Mouse (Mus musculus) cerebellum, adult 9-11 months (tissue): ENCODE data around the gene Fcnb.

Source experiments
- DNase-seq: peaks from one replicate; pipeline ENCODE4 v3.0.0; 2022

Gene Fcnb

DNA sequence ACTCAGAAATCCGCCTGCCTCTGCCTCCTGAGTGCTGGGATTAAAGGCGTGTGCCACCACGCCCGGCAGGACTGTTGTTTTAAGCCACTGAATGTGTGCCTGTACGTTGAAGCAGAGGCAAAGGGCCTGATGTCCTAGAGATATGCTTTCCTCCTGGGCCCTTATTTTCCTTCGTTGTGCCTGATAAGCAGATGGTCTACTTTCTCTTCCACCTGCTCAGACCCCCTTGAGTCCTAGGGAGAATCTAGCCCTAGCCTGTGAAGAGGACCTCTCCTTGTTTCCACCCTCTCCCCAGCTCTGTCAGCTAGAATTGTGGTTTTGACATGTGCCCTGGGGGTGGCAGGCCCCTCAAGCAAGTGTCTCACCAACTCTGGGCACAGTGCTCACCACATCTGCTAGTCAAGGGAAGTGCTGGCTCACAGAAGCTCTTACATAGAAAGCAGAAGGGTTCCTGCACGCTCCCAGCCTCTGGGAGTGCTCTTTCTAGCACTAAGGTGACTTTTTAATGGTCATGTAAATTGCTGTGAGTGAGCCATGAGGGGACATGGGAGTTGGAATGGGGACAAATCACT is 9.0 kb downstream of the Fcnb start:
- no peak for DNase-seq

- DNase-seq, result peak; percentile 27
These were observed 16.2 kb downstream of the Fcnb start for GRCm38 (mm10) chr2:28068537-28068878.

DNA sequence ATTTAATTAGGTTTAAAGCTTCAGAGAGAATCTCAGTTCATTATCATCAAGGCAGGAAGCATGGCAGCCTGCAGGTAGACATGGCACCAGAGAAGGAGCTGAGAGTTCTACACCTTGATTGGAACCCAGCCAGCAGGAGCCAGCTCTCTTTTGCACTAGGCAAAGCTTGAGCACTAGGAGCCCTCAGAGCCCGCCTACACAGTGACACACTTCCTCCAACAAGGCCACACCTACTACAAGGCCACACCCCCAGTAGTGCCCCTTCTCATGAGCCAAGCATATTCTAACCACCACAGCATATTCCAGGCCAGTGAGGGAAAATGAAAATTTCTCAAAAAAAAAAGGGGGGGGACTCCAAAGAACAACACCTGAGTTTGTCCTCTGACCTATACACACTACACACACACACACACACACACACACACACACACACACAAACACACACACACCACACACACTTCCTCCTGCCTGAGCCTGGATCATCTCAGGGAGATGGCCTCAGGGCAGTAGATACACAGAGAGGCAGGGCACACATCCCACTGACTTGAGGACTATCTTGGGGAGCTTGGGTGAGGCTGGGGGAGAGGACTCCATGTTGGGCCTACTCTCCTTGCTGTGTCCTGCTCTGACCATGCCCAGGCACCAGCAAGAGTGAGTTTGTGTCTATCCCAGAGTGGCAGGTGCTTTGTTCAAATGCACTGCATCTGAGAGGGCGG is 16.7 kb downstream of the Fcnb start:
- peak; percentile 38 for DNase-seq

- peak; percentile 56 for DNase-seq
These were observed 17.5 kb downstream of the Fcnb start for GRCm38 (mm10) chr2:28067175-28067574.

DNA sequence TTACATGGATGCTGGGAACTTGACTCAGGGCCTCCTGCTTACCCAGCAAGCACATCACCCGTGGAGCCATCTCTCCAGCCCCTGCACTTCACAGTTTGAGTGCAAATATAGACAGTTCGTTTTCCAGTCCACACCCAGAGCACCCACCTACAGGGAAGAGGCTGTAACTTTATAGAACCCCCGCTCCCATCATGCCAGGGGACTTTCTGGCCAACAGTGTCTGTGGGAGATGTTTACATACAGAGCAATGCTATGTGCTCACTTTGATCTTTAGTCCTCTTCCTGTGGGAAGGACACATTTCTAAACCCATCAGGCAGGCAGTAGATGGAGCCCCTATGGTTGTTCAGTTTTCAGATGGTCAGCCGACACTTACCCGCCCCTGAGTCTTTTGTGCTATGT is 18.0 kb downstream of the Fcnb start:
- DNase-seq, result no peak

DNA sequence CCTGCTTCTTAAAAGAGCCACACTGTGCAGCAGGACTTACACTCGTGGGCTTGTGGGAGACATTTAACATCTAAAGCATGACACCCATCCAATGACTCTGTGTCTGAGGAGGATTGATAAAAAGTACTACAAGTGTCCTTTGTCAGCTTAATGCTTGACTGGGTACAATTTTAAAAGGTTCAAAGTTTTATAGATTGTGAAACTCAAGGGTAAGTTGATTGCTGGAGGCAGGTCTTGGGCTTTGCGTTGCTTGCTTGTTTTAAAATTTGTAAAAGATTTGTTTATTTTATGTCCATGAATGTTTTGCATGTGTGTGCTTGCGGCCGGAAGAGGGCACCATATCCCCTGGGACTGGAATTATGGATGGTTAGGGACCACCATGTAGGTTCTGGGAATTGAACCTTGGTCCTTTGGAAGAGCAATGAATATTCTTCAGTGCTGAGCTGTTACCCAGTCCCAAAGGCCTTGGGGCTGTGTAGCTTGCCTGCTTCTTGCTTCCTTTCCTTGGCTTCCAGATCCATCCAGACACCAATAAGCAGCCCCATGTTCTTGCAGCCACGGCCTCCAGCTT is 19.5 kb downstream of the Fcnb start:
- DNase-seq, result no peak

DNA sequence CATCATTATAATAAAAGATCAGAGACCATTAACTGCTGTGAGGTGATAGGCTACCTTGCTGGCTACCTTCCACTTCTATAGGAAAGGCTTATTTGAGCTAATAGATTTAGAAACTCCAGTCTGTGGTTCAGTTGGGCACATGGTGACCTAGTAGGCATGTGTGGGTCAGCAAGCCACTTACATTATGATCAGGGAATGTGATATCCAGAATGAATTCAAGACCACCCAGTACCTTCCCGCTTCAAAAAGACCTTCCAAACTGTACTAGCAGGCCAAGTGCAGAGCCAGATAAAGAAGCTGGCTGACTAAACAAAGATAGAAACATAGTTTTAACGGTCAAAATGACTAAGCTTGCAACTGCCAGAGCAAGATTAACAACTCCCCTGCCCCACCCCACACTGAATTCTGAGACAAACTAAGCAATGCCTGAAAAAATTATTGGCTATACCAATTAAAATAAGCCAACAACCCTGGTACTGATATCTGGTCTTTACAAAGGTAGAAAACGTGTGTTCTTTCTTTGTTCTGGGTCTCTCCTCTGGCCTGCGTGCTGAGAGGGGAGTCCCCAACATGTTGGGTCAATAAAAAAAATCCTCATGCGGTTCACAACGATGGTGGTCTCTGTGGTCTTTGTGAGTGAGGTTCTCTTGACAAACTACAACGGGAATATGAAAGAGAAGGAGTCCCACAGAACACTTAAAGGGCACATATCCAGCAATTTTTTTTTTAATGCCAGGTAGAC is 20.2 kb downstream of the Fcnb start:
- DNase-seq, result no peak

DNA sequence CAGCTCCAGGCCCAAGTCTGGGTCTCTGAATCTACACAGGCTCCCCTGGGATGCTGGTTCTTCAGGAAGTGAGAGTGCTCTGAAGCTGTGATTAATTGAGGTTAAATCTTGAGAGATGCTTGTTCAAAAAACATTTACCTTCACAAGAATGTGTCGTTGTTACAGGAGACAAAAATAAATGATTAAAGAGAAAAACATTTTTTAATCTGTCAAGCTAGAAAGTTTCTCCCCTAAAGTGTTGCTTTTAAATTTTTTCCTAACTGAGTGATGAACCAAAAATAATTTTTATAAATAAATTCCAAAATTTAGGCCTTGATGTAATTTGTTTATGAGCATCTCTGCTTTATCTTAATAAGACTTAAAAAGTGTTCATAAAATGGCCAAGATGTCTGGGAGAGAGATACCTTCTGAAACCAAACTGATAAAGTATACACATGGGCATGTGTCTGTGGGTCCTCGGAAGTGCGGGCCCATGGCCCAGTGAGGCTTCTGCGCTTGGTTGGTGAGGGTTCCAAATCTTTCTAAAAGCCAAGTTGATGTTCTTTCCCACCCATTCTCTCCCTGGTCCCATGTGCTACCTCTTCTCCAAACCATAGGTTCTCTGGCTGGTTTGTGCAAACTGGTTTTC is 20.9 kb downstream of the Fcnb start:
- no peak for DNase-seq

DNA sequence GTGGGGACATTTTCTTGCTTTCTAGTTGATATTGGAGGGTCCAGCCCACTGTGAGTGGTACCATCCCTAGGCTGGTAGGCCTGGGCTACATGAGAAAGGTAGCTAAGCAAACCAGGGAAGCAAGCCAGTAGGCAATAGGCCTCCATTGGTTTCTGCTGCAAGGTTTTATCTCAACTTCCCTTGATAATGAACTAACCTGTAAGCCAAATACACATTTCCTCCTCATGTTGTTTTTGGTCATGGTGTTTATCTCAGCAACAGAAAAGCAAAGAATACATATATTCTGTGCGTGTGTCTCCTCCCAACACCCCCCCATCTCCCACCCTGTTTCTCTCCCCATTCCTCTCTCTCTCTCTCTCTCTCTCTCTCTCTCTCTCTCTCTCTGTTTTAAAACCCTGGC is 24.8 kb downstream of the Fcnb start:
- DNase-seq, result no peak

- DNase-seq, result no peak
These were observed 37.6 kb downstream of the Fcnb start for GRCm38 (mm10) chr2:28047092-28047491.

- no peak for DNase-seq
These were observed 38.4 kb downstream of the Fcnb start for GRCm38 (mm10) chr2:28046311-28046710.

GRCm38 (mm10) chr2:28044920-28045598 is 39.6 kb downstream of the Fcnb start:
- DNase-seq, result no peak

DNA sequence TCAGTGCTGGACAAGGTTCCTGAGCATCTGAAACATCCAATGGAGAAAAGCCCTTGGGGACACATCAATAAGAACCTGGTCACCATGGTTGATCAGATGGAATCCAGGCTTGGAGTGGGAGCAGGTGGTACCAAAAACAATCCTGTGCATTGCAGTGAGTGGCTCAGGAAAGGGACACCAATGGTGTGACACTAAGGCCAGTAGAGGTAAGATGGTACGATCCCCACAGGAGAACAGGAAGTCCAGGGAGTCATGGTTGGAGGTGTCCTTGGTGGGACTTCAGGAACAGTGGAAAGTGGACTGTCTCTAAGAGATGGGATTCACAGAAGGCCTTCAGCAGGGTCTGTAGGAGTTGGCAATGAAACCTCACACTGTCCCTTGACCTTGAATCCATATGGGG is 44.2 kb downstream of the Fcnb start:
- no peak for DNase-seq

DNA sequence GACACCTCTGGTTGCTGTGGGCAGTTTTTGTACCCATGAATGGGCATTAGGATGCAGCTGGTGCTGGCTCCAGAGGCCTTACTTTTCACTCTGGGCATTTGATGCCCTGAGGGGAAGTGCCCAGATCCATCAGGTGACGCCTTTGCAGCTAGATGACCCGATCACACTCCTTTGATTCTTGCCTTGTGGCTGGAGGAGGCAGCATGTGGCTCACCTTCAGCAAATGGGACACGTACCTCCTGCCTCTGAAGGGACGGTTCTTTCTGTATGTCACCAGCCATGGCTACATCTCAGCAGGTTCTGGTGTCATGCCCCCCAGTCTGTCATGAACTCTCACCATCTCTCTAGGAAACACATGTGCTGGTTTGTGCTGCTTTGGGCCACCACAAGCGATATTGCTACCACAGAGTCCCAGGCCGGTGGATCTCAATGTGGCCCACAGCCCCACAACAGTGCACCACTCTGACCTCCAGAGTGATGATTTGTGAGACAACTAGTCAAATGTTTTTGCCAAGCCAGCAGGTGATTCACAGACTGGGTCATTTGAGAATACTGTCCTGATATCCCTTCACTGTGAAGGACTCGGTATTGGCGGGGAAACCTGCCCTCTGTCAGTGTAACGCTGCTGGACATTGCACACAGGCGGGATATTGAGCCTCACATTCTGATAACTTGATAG is 44.9 kb downstream of the Fcnb start:
- no peak for DNase-seq

DNA sequence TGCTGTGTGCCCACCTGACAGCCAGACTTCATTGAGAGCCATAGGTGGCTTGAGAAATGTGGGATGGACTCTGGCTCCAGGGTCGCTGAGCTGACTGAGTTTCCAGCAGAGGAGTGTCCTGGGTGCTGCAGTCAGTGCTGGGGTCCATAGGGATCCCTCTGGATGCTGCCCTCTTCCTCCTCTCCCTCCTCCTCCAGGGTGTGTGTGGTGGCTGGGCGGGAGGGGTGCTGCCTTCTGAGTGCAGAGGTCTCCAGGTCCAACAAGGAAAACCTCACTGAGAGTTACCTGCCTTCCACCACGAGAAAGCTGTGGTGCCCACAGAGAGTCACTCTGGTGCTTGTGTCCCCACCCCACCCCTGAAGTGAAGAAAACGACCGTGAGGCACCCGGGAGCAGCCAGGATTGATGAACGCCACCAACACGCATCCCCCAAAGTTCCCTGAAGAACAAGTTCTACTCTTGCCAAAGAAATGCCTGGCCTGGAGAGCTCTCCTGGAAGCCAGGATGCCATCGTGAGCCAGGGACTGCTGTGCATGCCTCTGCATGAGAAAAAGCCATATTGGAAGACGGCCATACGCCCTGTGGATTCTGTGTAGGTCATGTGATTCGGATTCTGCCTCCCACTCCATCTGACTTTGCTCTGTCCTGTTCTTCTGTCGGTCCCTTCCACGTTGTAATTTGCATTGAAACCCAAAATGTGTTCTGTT is 46.1 kb downstream of the Fcnb start:
- DNase-seq, result peak; percentile 69

GRCm38 (mm10) chr2:28037505-28038390 is 46.9 kb downstream of the Fcnb start:
- DNase-seq, result peak; percentile 45

DNA sequence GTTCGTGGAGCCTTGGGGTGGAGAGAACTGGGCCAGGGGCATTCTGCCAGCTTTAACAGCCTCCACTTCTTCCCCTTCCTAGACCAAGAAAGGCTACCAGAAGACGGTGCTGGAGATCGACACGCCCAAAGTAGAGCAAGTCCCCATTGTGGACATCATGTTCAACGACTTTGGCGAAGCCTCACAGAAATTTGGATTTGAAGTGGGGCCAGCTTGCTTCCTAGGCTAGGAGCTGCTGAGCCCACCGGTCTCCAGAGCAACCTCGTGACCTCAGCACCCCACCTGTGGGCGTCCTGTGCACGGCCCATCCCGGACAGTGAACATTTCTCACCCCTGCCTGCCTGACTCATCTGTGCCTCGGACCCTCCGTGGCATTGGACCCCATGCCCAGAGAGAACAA is 47.9 kb downstream of the Fcnb start:
- DNase-seq, result no peak

DNA sequence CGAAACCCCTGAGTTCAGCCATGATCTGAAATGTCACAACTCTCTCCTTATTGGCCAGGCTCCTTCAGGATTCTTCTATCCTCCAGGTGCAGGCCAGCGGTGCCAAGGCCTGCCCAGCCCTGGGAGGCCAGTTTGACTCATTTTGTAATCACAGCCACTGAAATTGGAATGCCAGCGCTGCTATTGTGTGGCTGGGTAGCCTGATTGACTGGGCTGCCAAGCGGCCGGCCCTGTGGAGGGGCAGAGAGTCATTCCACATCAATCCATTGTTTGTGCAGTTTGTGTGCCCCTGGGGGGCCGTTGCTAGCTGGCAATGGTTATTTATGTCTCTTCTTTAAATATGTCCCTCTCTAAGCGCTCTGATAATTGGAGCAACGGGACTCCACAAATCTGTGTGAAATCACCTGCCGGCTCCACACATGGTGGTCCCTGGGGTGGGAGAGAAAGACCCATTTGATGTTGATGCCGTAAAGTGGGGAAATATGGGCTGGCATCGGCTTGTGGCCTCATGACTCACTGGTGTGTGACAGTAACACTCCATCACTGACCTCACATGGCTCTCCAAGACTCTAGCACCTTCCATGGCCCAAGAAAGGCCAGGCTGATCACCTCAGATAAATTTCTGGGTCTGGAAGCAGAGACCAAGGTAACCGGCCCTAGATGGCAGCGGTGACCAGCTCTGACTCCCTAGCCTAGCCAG is 50.5 kb downstream of the Fcnb start:
- DNase-seq, result no peak

GRCm38 (mm10) chr2:28032469-28032868 is 52.2 kb downstream of the Fcnb start:
- no peak for DNase-seq

- DNase-seq, result no peak
These were observed 52.8 kb downstream of the Fcnb start for GRCm38 (mm10) chr2:28031860-28032259.
